Comparison of ENCODE assay signal across 28 mouse cellular contexts in genomic region chr9:42882313-42882712, GRCm38 (mm10).
DNase-seq lines count a peak whose midpoint lies in the region; ATAC-seq lines count a peak whose summit lies in the region.
"Had no signal": no experiment of that assay in that cellular context is flagged by ENCODE, and none has a peak within 500 bp of the region (broad histone marks: within the 10 kb centered on the region; RNA-seq: fewer than 3 reads in every experiment).

No protein-coding gene starts in this region.

- 16% methylated on average over 11 of the region's 11 CpGs for WGBS in intestine, embryonic 15.5 days
- WGBS in heart, embryonic 10.5 days = 33% methylated on average over 11 of the region's 11 CpGs

- peaks cover 14% of the 10 kb centered on the region for H3K4me1 ChIP-seq in intestine, embryonic 15.5 days (replicated peaks)
- H3K4me1 ChIP-seq in heart, embryonic 10.5 days = peaks cover 11% of the 10 kb centered on the region; the same call in 1 of the 2 replicates
- H3K4me1 ChIP-seq: liver, embryonic 13.5 days had no signal

- peak; percentile 22 to 52 for DNase-seq in left cerebral cortex, adult 18-20 months (ENCODE audit: low spot score in 2 of 2)
- no peak for DNase-seq in left cerebral cortex, adult 9 months (ENCODE audit: low spot score in 2 of 2)
- peak; percentile 27 to 43 for DNase-seq in right cerebral cortex, adult 2 months (ENCODE audit: low spot score in 2 of 2)
- DNase-seq in right cerebral cortex, postnatal 4 days = no peak
- DNase-seq in right cerebral cortex, postnatal 25 days = peak; percentile 39
- DNase-seq in lung, postnatal 14 days = no peak
- DNase-seq in heart, embryonic 10.5 days (ENCODE audit: low spot score) = no peak
- DNase-seq: adrenal gland, postnatal 25 days; cerebellum, adult 18-20 months; cerebellum, postnatal 25 days; gastrocnemius, postnatal 10 days; heart, postnatal 14 days; kidney, adult 18-20 months; kidney, postnatal 25 days; layer of hippocampus, postnatal 36 days; liver, embryonic 13.5 days; lung, adult 18-20 months; lung, postnatal 10 days; spleen, adult 18-20 months had no signal

- no peak overlapping the region for H3K4me3 ChIP-seq in intestine, embryonic 15.5 days (replicated peaks)
- H3K4me3 ChIP-seq in heart, embryonic 10.5 days = no peak overlapping the region
- H3K4me3 ChIP-seq: forebrain, embryonic 13.5 days; hindbrain, embryonic 10.5 days; kidney, embryonic 15.5 days; limb, embryonic 10.5 days; limb, embryonic 15.5 days; liver, embryonic 13.5 days had no signal

- no peaks in the 10 kb centered on the region for H3K27me3 ChIP-seq in intestine, embryonic 15.5 days (replicated peaks)
- peaks cover 45% of the 10 kb centered on the region for H3K27me3 ChIP-seq in heart, embryonic 10.5 days (ENCODE audit: insufficient read depth, poor library complexity, severe bottlenecking)

- no peak overlapping the region for H3K27ac ChIP-seq in intestine, embryonic 15.5 days
- H3K27ac ChIP-seq in heart, embryonic 10.5 days = no peak overlapping the region
- H3K27ac ChIP-seq: forebrain, embryonic 13.5 days; hindbrain, embryonic 10.5 days; hindbrain, postnatal 0 days; kidney, embryonic 15.5 days; limb, embryonic 10.5 days; limb, embryonic 15.5 days; liver, embryonic 13.5 days had no signal

- no peaks in the 10 kb centered on the region for H3K36me3 ChIP-seq in intestine, embryonic 15.5 days
- no peaks in the 10 kb centered on the region for H3K36me3 ChIP-seq in heart, embryonic 10.5 days
- H3K36me3 ChIP-seq: hindbrain, embryonic 10.5 days; kidney, embryonic 15.5 days; limb, embryonic 10.5 days; limb, embryonic 15.5 days; liver, embryonic 13.5 days had no signal

- ATAC-seq in intestine, embryonic 15.5 days = peak; percentile 86
- ATAC-seq: forebrain, embryonic 13.5 days; hindbrain, postnatal 0 days; midbrain, embryonic 16.5 days had no signal

- H3K4me2 ChIP-seq in intestine, embryonic 15.5 days (replicated peaks) = peak overlapping the region; percentile 32; the same call in 1 of the 2 replicates
- H3K4me2 ChIP-seq: forebrain, embryonic 13.5 days; kidney, embryonic 15.5 days; limb, embryonic 15.5 days; liver, embryonic 13.5 days; midbrain, embryonic 11.5 days had no signal

- no peaks in the 10 kb centered on the region for H3K9me3 ChIP-seq in intestine, embryonic 15.5 days
- H3K9me3 ChIP-seq in heart, embryonic 10.5 days = no peaks in the 10 kb centered on the region
- H3K9me3 ChIP-seq: forebrain, embryonic 13.5 days; hindbrain, embryonic 10.5 days; kidney, embryonic 15.5 days; limb, embryonic 10.5 days; limb, embryonic 15.5 days; liver, embryonic 13.5 days had no signal

- no peak overlapping the region for H3K9ac ChIP-seq in intestine, embryonic 15.5 days
- H3K9ac ChIP-seq: forebrain, embryonic 13.5 days; kidney, embryonic 15.5 days; limb, embryonic 15.5 days; liver, embryonic 13.5 days had no signal

Comparison
In these comparisons a context has a peak if more than half of its experiments do, and no peak if none do; other contexts are left out.
1. DNase-seq: peak in left cerebral cortex, adult 18-20 months (2 of 2), right cerebral cortex, adult 2 months (2 of 2) and right cerebral cortex, postnatal 25 days (single experiment); none in left cerebral cortex, adult 9 months (0 of 2), right cerebral cortex, postnatal 4 days (single experiment), lung, postnatal 14 days (single experiment) and heart, embryonic 10.5 days (single experiment).